Mouse (Mus musculus) lung, postnatal 4 days (tissue): ENCODE data around the gene Vcpkmt.

Source experiments
- DNase-seq, 2 experiments: peaks; one replicate each; pipeline ENCODE4 v3.0.0; 2021

Vcpkmt gene

GRCm38 (mm10) chr12:69537675-69538361 is 45.0 kb downstream of the Vcpkmt start:
- peak; percentile 59 to 62 for DNase-seq

- DNase-seq = peak; percentile 68 to 78
Observed at GRCm38 (mm10) chr12:69537243-69537674, 45.6 kb downstream of the Vcpkmt start.

GRCm38 (mm10) chr12:69536616-69537242 is 46.1 kb downstream of the Vcpkmt start:
- no peak for DNase-seq

GRCm38 (mm10) chr12:69533237-69533636 is 49.6 kb downstream of the Vcpkmt start:
- no peak for DNase-seq

- DNase-seq = no peak
Observed at GRCm38 (mm10) chr12:69532530-69532929, 50.3 kb downstream of the Vcpkmt start.

GRCm38 (mm10) chr12:69532091-69532490 is 50.7 kb downstream of the Vcpkmt start:
- DNase-seq = no peak

- no peak for DNase-seq
Observed at GRCm38 (mm10) chr12:69529694-69530403, 53.0 kb downstream of the Vcpkmt start.

- DNase-seq = peak in 1 of 2 experiments; percentile 64
Observed at GRCm38 (mm10) chr12:69528275-69529032, 54.4 kb downstream of the Vcpkmt start.
